Mouse (Mus musculus) urinary bladder, postnatal 25 days (tissue): ENCODE measurements at regions not wholly inside any gene's neighbourhood (a gene's known extent, or its start where the extent isn't known, plus 50 kb on each side); places are given as distances from the start of the nearest gene placed in this dataset.

Experiments
- DNase-seq: peaks from one replicate; pipeline ENCODE4 v3.0.0; 2022; ENCODE audit warnings: low spot score

DNA sequence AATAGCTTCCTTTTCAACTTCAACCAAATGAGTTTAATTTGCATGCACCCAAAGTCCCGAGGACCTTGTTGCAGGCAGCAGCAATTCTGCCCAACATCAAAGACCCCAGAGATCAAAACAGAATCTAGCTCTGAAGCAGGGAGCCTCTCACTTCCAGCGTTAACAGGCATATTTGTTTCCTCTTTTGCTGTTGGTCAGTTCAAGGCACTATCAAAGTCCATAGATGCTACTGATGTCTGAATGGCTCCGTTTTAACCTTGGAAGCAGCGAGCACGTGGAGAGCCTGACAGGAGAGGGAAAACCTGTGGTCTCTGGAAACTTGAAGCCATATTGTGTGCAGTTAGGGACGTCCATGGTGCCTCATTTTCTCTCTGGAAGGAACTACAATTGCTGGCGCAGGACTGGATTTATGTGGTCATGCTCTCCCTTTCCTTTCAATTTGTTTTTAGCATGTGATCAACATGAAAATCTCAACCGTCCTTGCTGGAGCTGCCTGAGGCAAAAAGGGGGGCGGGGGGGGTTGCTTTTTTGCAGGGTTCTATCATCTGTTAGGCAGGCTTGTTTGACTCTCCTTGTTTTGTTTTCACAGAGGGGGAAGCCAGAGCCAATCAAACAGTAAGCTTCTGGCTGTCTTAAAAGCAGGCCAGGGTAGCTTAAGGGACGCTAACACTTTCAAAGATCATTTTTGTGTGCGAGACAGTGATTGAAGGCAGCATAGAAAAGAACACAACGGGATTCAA lies 338.4 kb downstream of the Btg1 start:
- DNase-seq, result no peak

DNA sequence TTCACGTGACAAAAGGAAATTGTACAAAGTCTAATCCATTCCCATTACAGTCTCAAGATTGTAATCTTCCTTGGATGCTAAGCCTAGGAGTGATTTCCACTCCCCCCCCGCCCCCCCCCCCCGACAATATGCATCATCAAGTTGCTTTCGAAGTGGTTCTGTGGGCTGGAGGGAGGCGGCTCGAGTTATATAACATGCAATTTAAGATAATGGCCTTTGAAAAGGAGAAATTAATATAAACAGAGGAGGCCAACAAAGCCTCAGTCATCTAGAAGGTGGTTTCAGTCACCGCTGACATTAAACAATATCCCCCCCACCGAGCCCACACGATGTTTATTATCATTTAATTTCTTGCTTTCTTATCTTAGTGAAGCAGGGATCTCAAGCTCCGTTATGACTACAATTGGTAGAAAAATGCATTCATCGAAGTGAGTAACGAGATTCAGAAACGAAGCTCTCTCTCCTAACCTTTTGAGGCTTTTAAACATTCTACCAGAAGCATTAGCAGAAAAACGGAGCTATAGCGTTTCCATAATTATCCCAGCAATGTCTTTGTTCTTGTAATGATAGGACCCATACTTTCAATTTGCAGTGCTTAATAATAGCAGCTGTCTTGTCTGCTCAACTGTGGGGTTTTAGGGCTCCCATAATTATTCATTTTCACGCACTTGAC lies 339.1 kb downstream of the Btg1 start:
- DNase-seq, result no peak

DNA sequence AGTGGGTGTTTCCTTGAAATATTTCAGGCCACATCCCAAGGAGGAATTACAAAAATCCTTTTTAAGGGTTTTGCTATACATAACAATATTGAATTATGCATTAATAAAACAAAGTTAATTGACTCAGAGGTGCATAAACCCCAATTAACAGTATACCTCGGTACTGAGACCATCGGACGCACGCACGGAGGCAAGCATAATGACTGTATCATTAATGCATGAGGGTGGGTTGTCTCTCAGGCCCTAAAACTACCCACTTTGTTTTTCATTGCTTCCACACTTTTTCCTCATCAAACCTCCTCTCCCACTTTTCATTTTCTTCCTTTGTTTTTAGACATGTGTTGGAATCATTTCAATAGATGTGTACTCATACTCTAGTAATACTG lies 339.6 kb downstream of the Btg1 start:
- no peak for DNase-seq

DNA sequence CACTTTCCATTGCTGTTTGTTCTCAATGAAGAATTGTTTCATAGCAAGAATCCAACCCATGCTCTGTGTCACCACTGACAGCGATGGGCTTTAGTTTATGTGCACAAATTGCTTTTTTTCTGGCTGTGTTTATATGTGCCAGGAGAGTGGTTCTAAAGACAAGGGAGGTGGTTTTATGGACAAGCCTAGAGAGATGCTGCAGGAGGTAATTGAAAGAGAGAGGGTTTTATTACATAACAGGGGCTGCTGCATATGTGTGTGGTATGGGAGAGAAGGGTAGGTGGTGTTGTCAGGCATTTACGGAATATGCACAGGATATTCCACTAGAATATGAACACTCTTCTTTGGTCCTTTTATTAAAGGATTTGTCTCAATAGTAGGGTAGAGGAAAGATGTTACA lies 340.2 kb downstream of the Btg1 start:
- DNase-seq, result no peak

DNA sequence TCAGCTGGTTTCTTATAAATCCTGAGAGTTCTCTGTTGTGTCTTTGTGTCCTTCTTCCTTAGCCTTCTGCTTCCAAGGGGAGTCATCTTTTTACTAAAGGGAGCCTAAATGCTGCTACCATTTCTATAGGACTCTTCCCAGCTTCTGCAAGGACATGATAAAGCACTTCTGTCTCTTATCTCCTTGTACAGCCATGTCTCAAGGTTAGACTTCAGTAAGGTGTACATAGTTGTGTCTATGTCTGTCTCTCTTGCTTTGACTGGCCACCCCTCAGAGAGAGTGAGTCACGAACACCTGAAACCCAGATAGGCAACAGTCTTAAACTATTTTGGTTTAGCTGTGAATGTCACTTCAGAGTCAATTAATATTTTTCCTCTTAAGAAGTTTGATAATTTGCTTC lies 353.0 kb downstream of the Btg1 start:
- DNase-seq, result no peak

DNA sequence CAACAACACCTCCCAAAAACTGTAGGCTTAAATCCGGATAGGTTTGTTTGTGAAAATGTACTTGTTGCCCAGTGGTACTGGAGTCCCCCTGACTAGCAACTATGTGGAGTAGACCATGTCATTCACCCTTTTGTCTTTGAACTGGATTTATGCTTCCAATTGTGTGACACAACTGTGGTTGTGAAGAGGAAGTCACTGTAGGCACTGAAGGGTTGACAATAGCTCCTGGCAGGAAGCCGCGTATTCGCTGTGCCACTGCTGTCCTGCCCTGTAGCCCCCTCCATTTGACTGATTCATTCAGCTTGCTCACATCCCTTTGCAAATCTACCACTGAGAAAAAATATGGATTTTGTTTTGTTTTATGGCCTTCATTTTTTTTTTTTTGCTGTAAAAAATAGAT lies 353.9 kb downstream of the Btg1 start:
- no peak for DNase-seq

DNA sequence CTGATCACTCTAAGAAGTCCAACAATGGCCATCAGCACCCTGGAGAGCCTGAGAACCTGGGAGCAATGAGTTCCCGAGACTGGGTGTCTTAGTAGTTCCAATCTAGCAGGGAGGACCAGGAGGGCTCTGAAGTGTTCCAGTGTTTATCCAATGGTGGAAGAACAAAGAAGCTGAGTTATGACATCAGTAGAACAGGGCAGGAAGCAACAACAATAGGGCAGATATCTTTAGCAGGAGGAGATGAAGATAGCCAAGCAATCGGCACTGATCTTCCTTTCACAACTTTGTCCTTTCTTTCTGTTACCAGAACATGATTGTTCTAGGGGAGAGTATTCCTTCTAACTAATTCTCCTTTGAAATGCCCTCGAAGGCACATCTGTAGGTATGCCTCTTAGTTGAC lies 355.0 kb downstream of the Btg1 start:
- DNase-seq, result no peak

DNA sequence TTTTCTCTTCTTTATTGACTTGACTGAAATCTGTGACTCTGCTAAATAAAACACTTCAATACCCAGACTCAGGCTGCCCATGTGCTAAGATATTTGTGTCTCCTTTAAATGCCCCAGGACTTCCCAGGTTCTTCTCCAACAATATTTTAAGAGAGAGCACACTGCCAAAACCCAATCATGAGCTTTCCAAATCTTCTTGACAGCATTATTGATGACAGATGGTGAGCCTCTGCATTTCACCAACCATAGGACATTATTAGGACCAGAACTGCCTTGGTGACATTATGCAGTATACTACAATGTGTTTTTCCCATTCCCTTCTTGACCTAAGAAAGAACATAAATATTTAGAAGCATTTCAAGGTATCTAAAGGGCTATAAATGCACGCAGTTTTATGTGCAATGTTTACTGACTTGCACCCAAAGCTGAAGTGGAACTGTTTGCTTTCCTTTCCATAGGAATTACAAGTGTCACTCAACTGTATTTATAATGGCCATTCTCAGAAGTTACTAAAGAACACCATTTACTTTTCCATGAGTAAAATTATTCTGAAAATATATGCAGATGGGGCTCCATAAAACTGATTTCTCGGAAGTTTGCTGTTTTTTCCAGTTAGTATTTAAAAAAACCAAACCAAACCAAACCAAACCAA lies 357.6 kb downstream of the Btg1 start:
- DNase-seq, result no peak

DNA sequence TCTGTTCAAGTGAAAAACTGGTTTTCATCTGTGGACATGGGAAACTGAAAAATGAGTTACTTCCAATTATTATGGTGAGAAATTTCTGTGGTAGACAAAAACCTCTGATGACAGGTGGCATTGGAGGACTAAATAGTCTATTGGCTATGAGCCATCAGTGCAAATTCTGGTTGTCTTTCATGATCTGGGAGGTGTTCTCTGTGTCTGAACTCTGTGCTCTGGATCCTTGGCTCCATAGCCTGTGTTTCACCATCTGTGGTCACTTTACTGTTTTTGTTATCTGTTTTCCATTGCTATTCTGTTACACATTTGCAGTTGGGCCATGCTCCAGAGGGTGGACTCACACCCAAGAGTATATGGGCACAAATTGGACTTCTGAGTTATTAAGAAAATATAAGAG lies 359.9 kb downstream of the Btg1 start:
- DNase-seq, result no peak

DNA sequence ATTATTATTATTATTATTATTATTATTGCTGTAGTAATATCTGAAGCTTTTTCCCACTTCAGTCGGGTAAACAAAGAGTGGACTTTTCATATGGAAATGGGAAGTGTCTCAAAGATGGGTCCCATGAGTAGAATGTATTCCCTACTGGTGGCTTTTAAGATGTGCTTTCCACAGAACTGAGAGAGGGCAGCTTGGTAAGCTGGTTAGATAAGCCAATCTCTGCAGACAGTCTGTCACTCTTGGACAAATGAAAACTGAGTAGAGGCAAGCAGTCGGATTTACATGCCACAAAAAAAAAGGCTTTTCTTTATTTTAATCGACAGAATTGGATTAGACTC lies 363.7 kb downstream of the Btg1 start:
- no peak for DNase-seq

DNA sequence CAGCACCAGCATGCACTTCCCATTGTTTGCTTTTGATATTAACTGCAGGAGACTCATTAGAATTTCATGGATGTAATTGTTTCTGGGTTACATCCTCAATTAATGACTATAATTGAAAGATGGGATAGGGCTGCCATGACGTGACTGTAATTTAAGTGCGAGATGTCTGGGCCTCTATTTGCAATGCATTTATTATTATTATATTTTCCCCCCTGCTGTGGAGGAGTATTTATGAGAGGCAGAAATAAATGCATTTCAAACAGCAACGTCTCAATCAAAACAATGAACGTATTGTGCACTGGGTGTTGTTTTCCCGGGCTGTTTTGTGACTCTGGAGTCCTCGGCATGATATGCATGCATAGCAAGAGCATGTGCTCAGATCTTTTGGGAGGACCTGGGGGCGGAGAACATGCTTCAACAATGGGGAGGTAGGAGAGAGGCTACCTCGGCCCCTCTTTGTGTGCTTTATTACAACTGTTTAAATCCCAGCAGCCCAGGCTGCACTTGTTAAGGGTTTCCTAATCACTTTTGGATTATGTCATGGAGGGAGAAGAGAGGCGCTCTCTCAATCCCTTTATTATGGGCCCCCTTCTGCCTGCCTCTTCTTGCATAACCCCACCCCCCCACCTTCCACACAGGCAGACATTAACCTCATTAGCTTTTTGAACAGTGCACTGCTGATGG lies 364.2 kb downstream of the Btg1 start:
- DNase-seq, result no peak

DNA sequence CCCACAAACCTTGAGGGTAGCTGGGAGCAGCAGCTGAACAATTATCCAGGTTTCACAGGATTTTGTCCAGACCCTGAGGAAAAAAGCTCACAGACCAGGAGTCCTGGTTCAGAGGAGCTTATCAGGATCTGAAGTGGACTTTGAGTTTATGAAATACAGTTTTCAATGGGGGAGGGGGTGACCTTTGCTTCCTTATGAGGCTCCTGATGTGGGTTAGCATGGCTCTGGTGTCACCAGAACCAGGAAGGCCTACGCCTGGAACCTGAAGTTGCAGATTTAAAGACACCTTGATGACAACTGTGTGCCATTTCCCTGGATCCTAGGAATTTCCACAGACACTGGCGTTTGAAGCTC lies 364.7 kb downstream of the Btg1 start:
- no peak for DNase-seq

DNA sequence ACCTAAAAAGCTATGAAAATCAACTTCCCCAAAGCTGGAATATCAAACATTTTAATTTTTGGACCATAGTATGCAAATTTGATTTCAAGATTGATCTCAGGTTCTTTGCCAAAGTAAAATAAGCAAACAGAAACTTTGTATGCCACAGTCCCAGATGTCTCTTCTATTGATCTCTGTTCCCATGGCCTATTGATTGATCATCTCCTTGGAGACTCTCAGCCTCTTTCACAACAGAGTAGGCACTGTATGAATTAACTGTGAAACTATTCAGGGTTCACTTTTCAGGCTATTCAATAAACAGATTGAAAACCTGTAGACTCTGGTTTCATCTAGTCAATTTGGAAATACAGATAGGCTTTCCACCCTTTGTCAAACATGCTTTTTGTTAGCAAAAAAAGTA lies 384.1 kb downstream of the Btg1 start:
- no peak for DNase-seq

DNA sequence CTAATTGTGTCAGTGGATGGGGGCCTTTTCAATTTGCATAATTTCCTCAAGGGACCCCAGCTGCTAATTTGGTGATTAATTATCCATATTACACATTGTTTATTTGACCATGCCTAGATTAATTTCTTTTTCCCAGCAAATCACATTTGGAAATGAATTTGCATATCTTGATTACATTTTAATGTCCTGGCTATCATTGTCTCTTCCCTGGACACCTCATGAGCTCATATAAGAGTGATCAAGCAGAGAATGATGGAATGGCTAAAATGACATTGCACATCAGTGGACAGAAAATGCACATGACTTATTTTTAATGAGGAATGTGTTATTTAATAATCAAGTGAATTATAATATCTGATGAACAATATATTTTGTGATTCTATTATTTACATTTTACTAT lies 392.1 kb downstream of the Btg1 start:
- no peak for DNase-seq

DNA sequence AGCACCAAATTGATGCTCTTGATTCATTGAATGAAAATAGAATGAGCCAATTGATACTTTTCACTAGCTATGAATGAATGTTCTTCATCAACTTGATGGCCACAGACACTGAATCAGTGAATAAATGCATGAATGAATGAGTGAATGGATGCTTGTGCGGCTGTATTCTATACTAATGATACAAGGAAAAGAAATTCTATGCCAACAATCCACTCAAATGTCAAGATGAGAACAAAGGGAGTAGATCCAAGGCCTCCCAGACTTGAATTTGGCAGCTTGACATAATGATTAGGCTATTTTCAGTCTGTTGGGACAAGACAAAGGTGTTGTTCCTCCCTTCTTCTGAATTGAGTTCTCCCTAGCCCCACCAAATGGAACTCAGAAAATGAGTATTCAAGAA lies 393.1 kb downstream of the Btg1 start:
- no peak for DNase-seq

DNA sequence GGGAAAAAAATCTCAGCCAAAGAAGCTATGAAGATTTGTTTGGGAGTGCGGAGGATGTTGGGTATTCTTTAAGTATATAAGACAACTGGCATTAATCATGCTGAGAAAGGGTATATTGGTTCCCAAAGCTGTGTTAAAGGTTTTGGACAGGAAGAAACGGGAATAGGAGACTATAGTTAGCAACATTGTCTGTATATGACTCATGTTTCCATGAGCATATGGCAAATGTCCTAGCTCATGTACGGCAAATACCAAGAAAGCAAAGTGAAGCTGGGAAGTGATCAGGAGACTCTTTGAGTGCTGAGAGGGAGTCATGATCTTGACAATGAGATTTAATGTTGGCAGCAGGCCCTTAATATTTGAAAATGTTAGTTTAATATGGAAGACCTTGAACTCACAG lies 401.8 kb downstream of the Btg1 start:
- no peak for DNase-seq

DNA sequence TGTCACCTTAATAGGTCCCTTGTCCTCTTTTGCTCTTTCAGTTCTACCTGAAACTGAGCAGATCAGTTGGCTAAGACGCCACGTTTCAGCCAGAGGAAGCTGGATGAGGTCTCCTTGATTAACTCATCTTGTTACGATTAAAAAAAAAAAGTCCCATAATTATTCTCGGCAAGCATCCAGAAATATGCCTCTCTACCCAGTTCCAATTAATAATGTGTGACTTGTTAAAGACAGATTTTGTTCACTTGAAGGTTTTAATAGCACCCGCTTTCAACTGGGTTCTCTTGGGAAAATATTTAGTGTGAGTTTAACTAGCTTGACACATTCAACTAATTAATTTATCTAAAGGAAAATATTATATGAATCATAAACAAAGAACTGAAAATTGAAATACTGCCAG lies 412.0 kb downstream of the Btg1 start:
- no peak for DNase-seq

DNA sequence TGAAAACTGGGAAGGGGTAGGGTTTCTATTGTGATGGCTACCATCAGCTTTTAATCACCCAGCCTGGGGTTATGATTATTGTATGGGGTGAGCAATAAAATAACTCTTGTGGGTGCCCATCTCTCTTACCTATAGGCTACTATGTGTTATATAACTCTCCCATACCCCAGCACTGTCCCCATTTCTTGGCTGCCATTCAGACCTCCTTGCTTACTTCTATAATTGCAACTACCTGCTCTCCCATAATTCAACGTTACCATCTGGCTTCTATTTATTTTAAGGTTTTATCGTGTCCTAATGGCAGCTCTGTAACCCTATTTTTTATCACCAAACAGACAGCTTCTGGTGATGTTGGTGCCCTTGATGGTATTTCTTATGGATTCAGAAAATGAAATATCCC lies 414.2 kb downstream of the Btg1 start:
- DNase-seq, result no peak

DNA sequence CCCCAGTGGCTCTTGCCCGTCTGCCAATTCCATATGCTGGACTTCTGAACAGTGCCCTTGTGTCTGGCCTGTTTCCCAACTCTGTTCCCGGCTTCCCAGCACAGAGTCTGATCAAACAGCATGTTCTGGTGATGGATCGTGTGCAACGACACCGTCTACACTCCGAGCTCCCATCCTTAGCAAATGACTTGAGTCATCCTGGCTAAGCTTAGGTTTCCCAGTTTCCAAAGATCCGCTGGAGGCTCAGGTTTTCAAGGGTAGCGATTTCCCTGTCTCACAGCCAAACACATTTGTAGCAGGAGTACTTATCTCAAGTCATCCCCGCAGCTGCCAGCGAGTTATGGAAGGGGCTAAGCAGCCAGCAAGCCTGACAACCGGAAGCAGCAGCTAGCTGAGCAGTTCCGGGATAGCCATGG lies 418.6 kb downstream of the Btg1 start:
- no peak for DNase-seq

DNA sequence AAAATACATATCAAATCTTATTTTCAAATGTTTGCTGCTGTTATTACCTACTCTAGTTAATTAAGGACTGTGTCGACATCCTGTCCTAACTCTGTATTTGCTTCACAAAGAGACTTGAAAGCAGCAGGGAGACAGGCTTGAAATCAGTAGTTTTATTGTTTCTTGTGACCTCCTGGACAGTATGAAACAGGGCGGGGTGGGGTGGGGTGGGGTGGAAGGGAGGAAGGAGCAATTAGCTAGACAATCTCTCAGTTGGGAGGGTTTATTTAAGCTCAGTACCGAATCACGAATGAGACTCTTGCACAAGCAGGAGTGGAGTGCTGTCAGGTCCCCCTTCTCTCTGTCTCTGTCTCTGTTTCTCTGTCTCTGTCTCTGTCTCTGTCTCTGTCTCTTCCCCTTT lies 421.2 kb downstream of the Btg1 start:
- no peak for DNase-seq

DNA sequence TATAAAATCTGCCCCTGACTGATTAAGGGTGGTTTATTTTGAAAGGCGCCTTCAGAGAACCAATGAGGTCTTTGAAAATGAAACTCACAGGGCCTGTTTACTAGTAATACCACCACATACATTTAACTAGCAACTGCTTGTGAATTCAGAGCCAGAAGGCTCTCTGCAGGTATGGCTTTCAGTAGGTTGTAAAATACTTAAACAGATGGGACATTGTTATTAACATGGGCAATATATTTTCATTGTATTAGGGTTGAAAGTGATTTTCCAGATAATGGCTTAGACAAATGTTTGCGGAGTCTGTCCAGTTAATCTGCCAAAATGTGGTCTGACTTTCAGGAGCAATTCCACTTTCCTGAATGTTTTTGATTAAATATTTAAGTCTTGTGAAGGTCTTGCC lies 430.8 kb downstream of the Btg1 start:
- no peak for DNase-seq

DNA sequence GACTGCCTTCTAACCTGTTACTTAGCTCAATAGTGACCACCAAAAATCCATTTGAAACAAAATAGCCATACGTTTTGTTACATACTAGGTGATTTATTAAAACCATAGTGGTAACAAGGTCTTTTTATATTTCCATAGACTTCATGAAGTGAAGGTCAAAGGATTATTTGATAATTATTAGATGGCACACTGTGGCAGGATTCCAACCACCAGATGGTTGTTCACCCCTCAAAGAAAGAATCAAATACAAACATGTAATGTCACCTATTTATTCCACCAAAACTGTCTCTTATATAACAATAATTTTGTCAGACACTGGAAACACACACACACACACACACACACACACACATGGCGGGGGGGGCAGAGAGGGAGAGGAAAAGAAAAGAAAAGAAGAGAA lies 431.2 kb downstream of the Btg1 start:
- no peak for DNase-seq

DNA sequence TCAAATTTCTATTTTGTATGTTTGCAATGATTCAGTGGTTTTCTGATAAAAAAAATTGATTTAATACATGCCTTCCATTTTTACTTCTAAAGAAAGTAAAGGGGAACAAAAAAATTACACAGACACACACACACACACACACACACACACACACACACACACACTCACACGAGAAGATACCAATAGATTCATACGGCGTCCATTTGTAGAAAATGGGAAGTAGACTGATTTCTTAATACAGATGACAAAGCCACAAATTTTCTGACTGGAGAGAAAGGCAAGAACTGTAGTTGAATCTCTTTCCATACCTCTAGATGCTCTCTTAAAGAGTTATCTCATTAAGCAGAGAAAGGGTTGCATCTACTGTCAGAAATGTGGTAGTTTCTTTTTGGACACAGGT lies 424.9 kb upstream of the Dcn start:
- DNase-seq, result no peak
